Mouse (Mus musculus) liver, adult 2 months (tissue): ENCODE measurements around the gene Rpl34.

Source experiments
- CTCF ChIP-seq: fragments of 200-500 bp; IDR thresholded peaks from 2 replicates; pipeline ENCODE4 v1.5.1; 2011; ENCODE audit warnings: low read depth, low read length, control low read depth
- POLR2A ChIP-seq: fragments of 200-500 bp; IDR thresholded peaks from 2 replicates; pipeline ENCODE4 v1.6.1; 2011; ENCODE audit warnings: low read length, control low read depth; ENCODE audit not compliant: insufficient read depth; ENCODE audit errors: extremely low read depth

GRCm38 (mm10) chr3:130697622-130698021, 32.6 kb downstream of the Rpl34 start:
- no peak for TF ChIP-seq POLR2A
- TF ChIP-seq CTCF = no peak
